Mouse (Mus musculus) forebrain, embryonic 15.5 days (tissue): ENCODE measurements around the gene Sept11. TPM values are rescaled to one million over a fixed set of nuclear protein-coding genes. Genes with fewer than 3 reads are reported as not detected.

ENCODE experiments used
- ATAC-seq: fragments of 200-750 bp; cut with Nextera tagmentation; replicated peaks from 2 replicates; pipeline ENCODE4 v1.8.0; 2017; ENCODE audit warnings: mild to moderate bottlenecking, moderate TSS enrichment, moderate library complexity
- H3K27ac ChIP-seq: fragments of 300-500 bp; sonication (generic); replicated peaks from 2 replicates; pipeline ENCODE4 v1.5.1; 2015; ENCODE audit warnings: mild to moderate bottlenecking, inconsistent platforms
- H3K27me3 ChIP-seq: fragments of 300-500 bp; sonication (generic); 2 replicates; pipeline ENCODE4 v1.6.1; 2015; ENCODE audit warnings: inconsistent platforms
- H3K36me3 ChIP-seq: fragments of 300-500 bp; sonication (generic); 2 replicates; pipeline ENCODE4 v1.6.1; 2015; ENCODE audit warnings: mild to moderate bottlenecking, inconsistent platforms
- H3K4me1 ChIP-seq: fragments of 300-500 bp; sonication (generic); 2 replicates; pipeline ENCODE4 v1.6.1; 2015; ENCODE audit warnings: inconsistent platforms
- H3K4me2 ChIP-seq: fragments of 300-500 bp; sonication (generic); replicated peaks from 2 replicates; pipeline ENCODE4 v1.6.1; 2015; ENCODE audit warnings: mild to moderate bottlenecking, inconsistent platforms
- H3K4me3 ChIP-seq: fragments of 300-500 bp; sonication (generic); 2 replicates; pipeline ENCODE4 v1.5.1; 2015; ENCODE audit warnings: mild to moderate bottlenecking, inconsistent platforms
- H3K9ac ChIP-seq: fragments of 300-500 bp; sonication (generic); replicated peaks from 2 replicates; pipeline ENCODE4 v1.6.1; 2015; ENCODE audit warnings: mild to moderate bottlenecking, inconsistent platforms
- H3K9me3 ChIP-seq: fragments of 300-500 bp; sonication (generic); 2 replicates; pipeline ENCODE4 v1.6.1; 2016; ENCODE audit warnings: inconsistent platforms
- WGBS: fragments of 180-500 bp; shearing (Covaris S2); methylation state at CpG from one replicate; pipeline ENCODE4 v1.1.7; 2015; ENCODE audit warnings: mixed read lengths; 5-methylcytosine and 5-hydroxymethylcytosine counted together
- polyA plus RNA-seq: library from polyadenylated mRNA; unstranded; fragments of >200 nt; fragmentation: Nextera tagmentation; extraction: Ambion mirVana; gene quantifications from 2 replicates; pipeline ENCODE4 v1.2.1, GENCODE M21; 2015

Gene Sept11
- polyA plus RNA-seq, 1 experiment from 2014 or later = 174 TPM

GRCm38 (mm10) chr5:93154401-93154800, 61.2 kb downstream of the Sept11 start:
- Histone ChIP-seq H3K4me1 (peaks cover 4% of the 10 kb centered on the region; the same call in 1 of the 2 replicates), H3K4me3 (no peak overlapping the region), H3K27ac (no peak overlapping the region)

DNA sequence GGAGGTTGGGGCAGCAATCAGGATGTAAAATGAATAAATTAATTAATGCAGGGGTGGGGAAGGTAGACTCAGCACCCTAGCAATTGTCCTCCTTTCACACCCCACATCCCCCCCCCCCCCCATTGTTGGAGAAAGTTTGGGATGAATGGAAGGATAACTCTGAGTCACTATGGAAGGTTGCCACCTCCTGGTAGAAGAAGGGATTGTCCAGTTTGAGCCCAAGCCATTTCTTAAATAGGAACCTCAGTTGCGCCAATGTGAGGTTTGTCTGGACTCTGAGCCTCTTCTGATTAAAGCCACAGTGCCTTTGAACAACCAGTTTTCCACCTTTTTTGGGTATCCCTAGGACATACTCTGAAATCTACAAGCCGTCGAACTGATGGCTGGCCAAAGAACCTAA, 70.3 kb downstream of the Sept11 start:
- no peaks in the 10 kb centered on the region for H3K9me3 ChIP-seq
- H3K4me3 ChIP-seq = no peak overlapping the region
- no peak overlapping the region for H3K9ac ChIP-seq
- no peaks in the 10 kb centered on the region for H3K4me1 ChIP-seq
- WGBS = 85% methylated on average over 3 of the region's 3 CpGs
- H3K36me3 ChIP-seq = peaks cover 64% of the 10 kb centered on the region
- no peak overlapping the region for H3K27ac ChIP-seq
- H3K4me2 ChIP-seq = no peak overlapping the region
- 0 out of 2 replicates have a peak, but pooled peaks have one; percentile 14 for ATAC-seq
- H3K27me3 ChIP-seq = no peaks in the 10 kb centered on the region

More at GRCm38 (mm10) chr5:93154401-93154800, 61.2 kb downstream of the Sept11 start:
- no peaks in the 10 kb centered on the region for H3K9me3 ChIP-seq
- H3K4me2 ChIP-seq = no peak overlapping the region
- WGBS = 92% methylated on average over 11 of the region's 11 CpGs
- no peak overlapping the region for H3K9ac ChIP-seq
- ATAC-seq = no peak
- peaks cover 36% of the 10 kb centered on the region for H3K36me3 ChIP-seq
- H3K27me3 ChIP-seq = no peaks in the 10 kb centered on the region

GRCm38 (mm10) chr5:93167919-93168516, 74.8 kb downstream of the Sept11 start:
- H3K36me3 ChIP-seq = peaks cover 70% of the 10 kb centered on the region

GRCm38 (mm10) chr5:93168654-93169053, 75.4 kb downstream of the Sept11 start:
- Histone ChIP-seq H3K9ac (no peak overlapping the region), H3K4me3 (no peak overlapping the region), H3K27ac (no peak overlapping the region), H3K9me3 (no peaks in the 10 kb centered on the region), H3K36me3 (peaks cover 74% of the 10 kb centered on the region), H3K4me2 (no peak overlapping the region), H3K27me3 (no peaks in the 10 kb centered on the region), H3K4me1 (no peaks in the 10 kb centered on the region)
- ATAC-seq = no peak
- WGBS = 83% methylated on average over 6 of the region's 6 CpGs

More at GRCm38 (mm10) chr5:93167919-93168516, 74.8 kb downstream of the Sept11 start:
- Histone ChIP-seq H3K4me2 (no peak overlapping the region), H3K9me3 (no peaks in the 10 kb centered on the region), H3K4me1 (no peaks in the 10 kb centered on the region), H3K27ac (no peak overlapping the region), H3K27me3 (no peaks in the 10 kb centered on the region), H3K4me3 (no peak overlapping the region), H3K9ac (no peak overlapping the region)
- no peak for ATAC-seq
- 91% methylated on average over 11 of the region's 11 CpGs for WGBS

- Histone ChIP-seq H3K36me3 (peaks cover 69% of the 10 kb centered on the region), H3K9ac (no peak overlapping the region), H3K9me3 (no peaks in the 10 kb centered on the region), H3K4me3 (no peak overlapping the region), H3K27ac (no peak overlapping the region), H3K4me1 (no peaks in the 10 kb centered on the region), H3K4me2 (no peak overlapping the region), H3K27me3 (no peaks in the 10 kb centered on the region)
- 95% methylated on average over 15 of the region's 15 CpGs for WGBS
- ATAC-seq = no peak
Measured at GRCm38 (mm10) chr5:93171420-93171819, 78.2 kb downstream of the Sept11 start.

GRCm38 (mm10) chr5:93172536-93172935, 79.3 kb downstream of the Sept11 start:
- no peak overlapping the region for H3K4me3 ChIP-seq
- ATAC-seq = no peak
- no peak overlapping the region for H3K9ac ChIP-seq
- H3K4me2 ChIP-seq = no peak overlapping the region
- 72% methylated on average over 6 of the region's 6 CpGs for WGBS
- H3K9me3 ChIP-seq = no peaks in the 10 kb centered on the region
- no peak overlapping the region for H3K27ac ChIP-seq
- no peaks in the 10 kb centered on the region for H3K4me1 ChIP-seq
- no peaks in the 10 kb centered on the region for H3K27me3 ChIP-seq
- peaks cover 64% of the 10 kb centered on the region for H3K36me3 ChIP-seq

GRCm38 (mm10) chr5:93174675-93175074, 81.4 kb downstream of the Sept11 start:
- WGBS = 88% methylated on average over 6 of the region's 6 CpGs
- H3K36me3 ChIP-seq = peaks cover 66% of the 10 kb centered on the region
- no peaks in the 10 kb centered on the region for H3K27me3 ChIP-seq
- no peak overlapping the region for H3K9ac ChIP-seq
- H3K4me2 ChIP-seq = no peak overlapping the region
- no peak for ATAC-seq
- H3K4me1 ChIP-seq = no peaks in the 10 kb centered on the region
- no peaks in the 10 kb centered on the region for H3K9me3 ChIP-seq
- no peak overlapping the region for H3K27ac ChIP-seq
- H3K4me3 ChIP-seq = no peak overlapping the region

DNA sequence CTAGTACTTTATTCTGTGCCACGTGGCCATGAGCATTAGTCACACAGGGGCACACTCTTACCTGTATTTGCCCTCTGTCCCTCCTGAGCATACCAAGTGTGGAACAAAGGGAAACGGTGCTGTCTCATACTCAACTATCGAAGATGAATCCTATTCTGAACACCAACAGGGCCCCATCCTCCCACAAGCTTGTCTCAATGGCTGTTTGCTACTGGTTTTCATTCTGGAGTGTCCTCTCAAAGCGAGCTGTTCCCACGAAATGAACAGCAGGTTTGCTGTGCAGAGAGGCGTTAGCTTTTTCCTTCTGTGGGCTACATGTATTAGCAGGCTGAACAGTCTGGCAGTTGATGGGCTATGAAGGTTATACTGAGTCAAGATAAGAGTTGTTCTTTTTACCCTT, 85.4 kb downstream of the Sept11 start:
- ATAC-seq = no peak
- WGBS = 79% methylated on average over 6 of the region's 6 CpGs
- H3K4me3 ChIP-seq = no peak overlapping the region
- H3K27ac ChIP-seq = no peak overlapping the region
- H3K4me1 ChIP-seq = no peaks in the 10 kb centered on the region
- no peak overlapping the region for H3K9ac ChIP-seq
- H3K4me2 ChIP-seq = no peak overlapping the region
- peaks cover 61% of the 10 kb centered on the region for H3K36me3 ChIP-seq
- no peaks in the 10 kb centered on the region for H3K27me3 ChIP-seq
- H3K9me3 ChIP-seq = no peaks in the 10 kb centered on the region

DNA sequence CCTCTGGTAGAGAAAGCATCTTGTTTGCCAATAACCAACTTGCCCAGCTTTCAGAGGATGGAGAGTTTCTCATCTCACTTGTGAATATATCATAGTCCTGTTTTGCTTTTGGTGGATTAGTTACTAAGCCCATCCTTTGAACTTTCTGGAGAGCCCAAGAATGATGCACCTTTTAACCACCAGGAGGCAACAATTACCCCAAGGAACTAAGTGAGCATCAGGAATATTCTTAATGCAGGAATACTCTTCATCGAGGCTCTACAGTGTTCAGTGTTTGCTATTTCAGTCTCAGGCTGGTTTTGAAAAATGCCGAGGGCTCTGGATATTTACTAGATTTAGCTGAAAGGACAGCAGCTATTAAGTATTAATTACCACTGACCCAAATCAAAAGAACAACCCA, 87.0 kb downstream of the Sept11 start:
- no peak for ATAC-seq
- Histone ChIP-seq H3K9me3 (no peaks in the 10 kb centered on the region), H3K27me3 (no peaks in the 10 kb centered on the region), H3K4me3 (no peak overlapping the region), H3K4me2 (no peak overlapping the region), H3K27ac (no peak overlapping the region), H3K36me3 (peaks cover 64% of the 10 kb centered on the region), H3K9ac (no peak overlapping the region), H3K4me1 (no peaks in the 10 kb centered on the region)
- 73% methylated on average over 2 of the region's 2 CpGs for WGBS

DNA sequence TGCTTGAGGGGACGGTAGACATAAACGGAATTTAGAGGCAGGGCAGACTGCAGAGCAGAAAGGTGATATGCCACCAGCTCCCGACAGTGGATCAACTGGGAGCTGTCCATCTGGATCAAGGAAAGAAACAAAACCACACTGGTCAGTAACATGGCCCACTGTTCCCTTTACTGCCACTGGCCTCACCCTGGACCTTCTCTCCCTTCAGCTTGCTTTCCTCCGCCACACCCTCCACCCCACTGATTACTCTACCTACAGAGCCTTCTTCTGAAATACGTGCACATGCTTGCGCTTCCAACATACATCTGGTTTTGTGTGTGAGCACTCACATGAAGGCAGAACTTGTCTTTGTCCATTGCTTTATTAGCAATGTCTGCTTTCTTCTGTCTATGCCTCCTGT, 90.1 kb downstream of the Sept11 start:
- Histone ChIP-seq H3K27ac (no peak overlapping the region), H3K4me2 (no peak overlapping the region), H3K9me3 (no peaks in the 10 kb centered on the region), H3K4me1 (no peaks in the 10 kb centered on the region), H3K36me3 (peaks cover 76% of the 10 kb centered on the region), H3K9ac (no peak overlapping the region), H3K4me3 (no peak overlapping the region), H3K27me3 (no peaks in the 10 kb centered on the region)
- 79% methylated on average over 6 of the region's 6 CpGs for WGBS
- ATAC-seq = no peak

DNA sequence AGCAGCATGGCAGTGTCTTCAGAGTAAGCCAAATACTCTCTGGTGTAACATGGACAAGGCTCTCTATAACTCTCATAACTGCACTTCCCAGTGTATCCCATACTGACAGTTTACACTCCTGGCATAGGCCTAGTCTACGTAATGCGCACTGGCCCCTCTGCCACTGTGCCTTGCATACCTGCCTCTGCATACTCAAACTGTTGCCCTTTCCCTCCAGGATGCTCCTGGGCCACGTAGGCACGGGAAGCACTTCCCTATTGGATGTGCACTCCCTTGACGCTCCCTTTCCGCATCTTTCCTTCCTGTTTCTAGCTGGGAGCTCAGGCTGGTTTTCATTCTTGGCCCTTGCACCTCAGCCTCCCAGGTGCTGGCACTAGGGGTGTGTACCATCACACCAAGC, 91.3 kb downstream of the Sept11 start:
- Histone ChIP-seq H3K4me3 (no peak overlapping the region), H3K9me3 (no peaks in the 10 kb centered on the region), H3K9ac (no peak overlapping the region), H3K4me2 (no peak overlapping the region), H3K36me3 (peaks cover 76% of the 10 kb centered on the region), H3K27me3 (no peaks in the 10 kb centered on the region), H3K27ac (no peak overlapping the region), H3K4me1 (no peaks in the 10 kb centered on the region)
- ATAC-seq = no peak; the same call in 1 of the 2 replicates
- 91% methylated on average over 6 of the region's 6 CpGs for WGBS

DNA sequence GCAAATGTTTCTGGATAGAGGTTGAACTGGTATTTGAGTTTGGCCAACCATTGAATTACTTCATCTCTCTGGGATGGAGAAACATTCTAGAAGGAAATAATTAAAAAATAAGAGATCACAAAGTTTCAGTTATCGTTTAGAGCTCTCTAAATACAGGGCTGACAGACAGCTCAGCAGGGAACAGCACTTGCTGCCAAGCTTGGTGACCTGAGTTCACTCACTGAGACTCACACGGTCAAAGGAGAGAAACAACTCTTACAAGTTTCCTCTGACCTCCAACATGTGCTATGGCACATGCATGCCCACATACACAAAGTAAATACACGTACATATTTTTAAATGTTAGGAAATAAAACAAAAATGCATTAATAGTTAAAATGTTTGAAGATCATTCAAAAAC, 96.4 kb downstream of the Sept11 start:
- no peaks in the 10 kb centered on the region for H3K27me3 ChIP-seq
- H3K9ac ChIP-seq = no peak overlapping the region
- no peak for ATAC-seq

GRCm38 (mm10) chr5:93190428-93190827, 97.2 kb downstream of the Sept11 start:
- H3K9me3 ChIP-seq = no peaks in the 10 kb centered on the region
- no peak overlapping the region for H3K4me3 ChIP-seq
- no peak overlapping the region for H3K9ac ChIP-seq
- peaks cover 56% of the 10 kb centered on the region for H3K36me3 ChIP-seq
- H3K27me3 ChIP-seq = no peaks in the 10 kb centered on the region
- no peak for ATAC-seq
- WGBS = 94% methylated on average over 5 of the region's 5 CpGs
- no peaks in the 10 kb centered on the region for H3K4me1 ChIP-seq
- no peak overlapping the region for H3K4me2 ChIP-seq
- no peak overlapping the region for H3K27ac ChIP-seq

More for the DNA sequence above, 96.4 kb downstream of the Sept11 start:
- H3K27ac ChIP-seq = no peak overlapping the region
- H3K4me3 ChIP-seq = no peak overlapping the region
- H3K36me3 ChIP-seq = peaks cover 57% of the 10 kb centered on the region
- H3K9me3 ChIP-seq = no peaks in the 10 kb centered on the region
- WGBS = 59% methylated on average over 3 of the region's 3 CpGs
- H3K4me1 ChIP-seq = no peaks in the 10 kb centered on the region
- no peak overlapping the region for H3K4me2 ChIP-seq
